Mouse (Mus musculus) midbrain, embryonic 16.5 days (tissue): ENCODE results near the gene Gm10322. TPM values are rescaled to one million over a fixed set of nuclear protein-coding genes. Genes with fewer than 3 reads are reported as not detected.

Experiments
- ATAC-seq: fragments of 200-750 bp; cut with Nextera tagmentation; 2 replicates; pipeline ENCODE4 v1.8.0; 2017; ENCODE audit warnings: moderate TSS enrichment
- H3K27ac ChIP-seq: fragments of 300-500 bp; sonication (generic); 2 replicates; pipeline ENCODE4 v1.5.1; 2014; ENCODE audit warnings: mild to moderate bottlenecking, low read length, mixed read lengths
- H3K27me3 ChIP-seq: fragments of 300-500 bp; sonication (generic); 2 replicates; pipeline ENCODE4 v1.6.1; 2014; ENCODE audit warnings: low read depth, low read length, mixed read lengths; ENCODE audit not compliant: control insufficient read depth, insufficient read depth
- H3K36me3 ChIP-seq: fragments of 300-500 bp; sonication (generic); 2 replicates; pipeline ENCODE4 v1.6.1; 2014; ENCODE audit warnings: mild to moderate bottlenecking, low read length, moderate library complexity, mixed read lengths; ENCODE audit not compliant: control insufficient read depth, insufficient read depth
- H3K4me1 ChIP-seq: fragments of 300-500 bp; sonication (generic); 2 replicates; pipeline ENCODE4 v1.6.1; 2014; ENCODE audit warnings: mild to moderate bottlenecking, low read length, mixed read lengths; ENCODE audit not compliant: control insufficient read depth, insufficient read depth
- H3K4me2 ChIP-seq: fragments of 300-500 bp; sonication (generic); 2 replicates; pipeline ENCODE4 v1.6.1; 2014; ENCODE audit warnings: mild to moderate bottlenecking, low read length, mixed read lengths
- H3K4me3 ChIP-seq: fragments of 300-500 bp; sonication (generic); 2 replicates; pipeline ENCODE4 v1.5.1; 2014; ENCODE audit warnings: low read depth, mild to moderate bottlenecking, low read length, moderate library complexity, mixed read lengths
- H3K9ac ChIP-seq: fragments of 300-500 bp; sonication (generic); 2 replicates; pipeline ENCODE4 v1.6.1; 2014; ENCODE audit warnings: low read depth, low read length, mixed read lengths
- H3K9me3 ChIP-seq: fragments of 300-500 bp; sonication (generic); replicated peaks from 2 replicates; pipeline ENCODE4 v1.6.1; 2014; ENCODE audit warnings: mild to moderate bottlenecking, low read length, mixed read lengths; ENCODE audit not compliant: control insufficient read depth, poor library complexity, severe bottlenecking
- WGBS: fragments of 180-500 bp; shearing (Covaris S2); extraction: QIAGEN DNeasy Blood & Tissue Kit; methylation state at CpG from one replicate; pipeline ENCODE4 v1.1.7; 2014; 5-methylcytosine and 5-hydroxymethylcytosine counted together
- polyA plus RNA-seq: library from polyadenylated mRNA; unstranded; fragments of >200 nt; fragmentation: Nextera tagmentation; extraction: Ambion mirVana; gene quantifications from 2 replicates; pipeline ENCODE4 v1.2.1, GENCODE M21; 2015

The Gm10322 gene
- polyA plus RNA-seq, 1 experiment from 2014 or later, result not detected

GRCm38 (mm10) chr10:59665503-59666291, 49.8 kb downstream of the Gm10322 start:
- 76% methylated on average over 13 of the region's 13 CpGs for WGBS
- H3K36me3 ChIP-seq, result no peaks in the 10 kb centered on the region
- no peak for ATAC-seq

More at GRCm38 (mm10) chr10:59665503-59666291, 49.8 kb downstream of the Gm10322 start:
- H3K9ac ChIP-seq, result no peak overlapping the region
- H3K9me3 ChIP-seq, result no peaks in the 10 kb centered on the region
- no peak overlapping the region for H3K4me3 ChIP-seq
- no peak overlapping the region for H3K27ac ChIP-seq
- no peak overlapping the region for H3K4me2 ChIP-seq
- H3K4me1 ChIP-seq, result no peaks in the 10 kb centered on the region
- H3K27me3 ChIP-seq, result no peaks in the 10 kb centered on the region

Other genes starting within 250 kb of the Gm10322 start
- 4.5 TPM in 1 of 2 replicates, not detected in the other for gene Gm10273, start 220.4 kb upstream of the Gm10322 start, polyA plus RNA-seq
- not detected in 2 replicates for gene Pla2g12b, start 212.4 kb upstream of the Gm10322 start, polyA plus RNA-seq
- 0.22 TPM in 1 of 2 replicates, not detected in the other for gene Oit3, start 174.3 kb upstream of the Gm10322 start, polyA plus RNA-seq
- gene Mcu, start 629 bp downstream of the Gm10322 start, polyA plus RNA-seq, result 28.5 and 36.4 TPM in 2 replicates
- 78.4 and 79.3 TPM in 2 replicates for gene Micu1, start 86.4 kb downstream of the Gm10322 start, polyA plus RNA-seq